Mouse (Mus musculus) lung, postnatal 0 days (tissue): Measurements from ENCODE around the gene Lcn2.

Experiments
- CTCF ChIP-seq: IDR thresholded peaks from 2 replicates; pipeline ENCODE4 v1.5.1; 2016; ENCODE audit warnings: antibody characterized with exemption, mild to moderate bottlenecking
- EP300 ChIP-seq: IDR thresholded peaks from 2 replicates; pipeline ENCODE4 v1.6.1; 2016; ENCODE audit warnings: antibody characterized with exemption, mild to moderate bottlenecking, control low read depth

GRCm38 (mm10) chr2:32420647-32421046 lies 32.6 kb upstream of the Lcn2 start:
- no peak for TF ChIP-seq EP300
- TF ChIP-seq CTCF: no peak
